Mouse (Mus musculus): ENCODE measurements around the gene Prmt2.

DNA sequence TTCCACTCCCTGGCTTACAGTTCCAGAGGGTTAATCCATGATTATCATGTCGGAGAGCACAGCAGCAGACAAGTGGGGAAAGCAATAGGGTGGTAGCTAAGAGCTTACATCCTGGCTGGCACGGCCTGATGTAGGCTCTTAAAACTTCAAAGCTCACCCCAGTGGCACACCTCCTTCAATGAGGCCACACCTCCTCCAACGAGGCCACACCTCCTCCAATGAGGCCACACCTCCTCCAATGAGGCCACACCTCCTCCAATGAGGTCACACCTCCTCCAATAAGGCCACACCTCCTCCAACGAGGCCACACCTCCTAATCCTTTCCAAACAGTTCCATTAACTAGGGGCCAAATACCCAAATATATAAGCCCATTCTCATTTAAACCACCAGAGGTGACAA is 23.5 kb downstream of the Prmt2 start:
- no peak for TF ChIP-seq CTCF (IDR thresholded peaks at IDR 0.05; ENCODE audit: extremely low read depth, insufficient read depth, low read length)
- no peak for TF ChIP-seq POLR2A (IDR thresholded peaks at IDR 0.05; ENCODE audit: extremely low read depth, insufficient read depth, low read length)
